Mouse (Mus musculus) thymus, adult 2 months (tissue): ENCODE results near the gene Gm21693. TPM values are rescaled to one million over a fixed set of nuclear protein-coding genes. Genes with fewer than 3 reads are reported as not detected.
"Not testable (repeated sequence)": the region's sequence is repeated elsewhere in the genome, so short reads cannot be mapped to it uniquely, and the experiment has no call there.

Experiments
- DNase-seq: peaks from one replicate; pipeline ENCODE4 v3.0.0; 2021
- H3K27ac ChIP-seq: fragments of 200-500 bp; 2 replicates; pipeline ENCODE4 v1.5.1; 2012; ENCODE audit warnings: low read length, control low read depth; ENCODE audit not compliant: control insufficient read depth, insufficient read depth
- H3K27me3 ChIP-seq: fragments of 200-500 bp; 2 replicates; pipeline ENCODE4 v1.6.1; 2012; ENCODE audit warnings: mild to moderate bottlenecking, low read length, moderate library complexity, mixed read lengths; ENCODE audit not compliant: control insufficient read depth, insufficient read depth
- H3K36me3 ChIP-seq: fragments of 200-500 bp; 2 replicates; pipeline ENCODE4 v1.6.1; 2012; ENCODE audit warnings: mild to moderate bottlenecking, low read length, moderate library complexity; ENCODE audit not compliant: control insufficient read depth, insufficient read depth
- H3K4me1 ChIP-seq: fragments of 200-500 bp; replicated peaks from 2 replicates; pipeline ENCODE4 v1.6.1; 2012; ENCODE audit warnings: low read length; ENCODE audit not compliant: control insufficient read depth, insufficient read depth
- H3K4me3 ChIP-seq: fragments of 200-500 bp; 2 replicates; pipeline ENCODE4 v1.5.1; 2012; ENCODE audit warnings: mild to moderate bottlenecking, low read length, control low read depth, moderate library complexity; ENCODE audit not compliant: control insufficient read depth, insufficient read depth
- WGBS: fragments of 180-500 bp; shearing (Covaris S2); methylation state at CpG from one replicate; pipeline ENCODE4 v1.1.7; 2018; 5-methylcytosine and 5-hydroxymethylcytosine counted together
- polyA plus RNA-seq: library from polyadenylated mRNA; depleted of rRNA; stranded (reverse); fragments of >200 nt; gene quantifications from 2 replicates; pipeline ENCODE4 v1.2.3, GENCODE M21; 2012; rRNA removed

Gm21693 gene
- not detected in 2 replicates for polyA plus RNA-seq

DNA sequence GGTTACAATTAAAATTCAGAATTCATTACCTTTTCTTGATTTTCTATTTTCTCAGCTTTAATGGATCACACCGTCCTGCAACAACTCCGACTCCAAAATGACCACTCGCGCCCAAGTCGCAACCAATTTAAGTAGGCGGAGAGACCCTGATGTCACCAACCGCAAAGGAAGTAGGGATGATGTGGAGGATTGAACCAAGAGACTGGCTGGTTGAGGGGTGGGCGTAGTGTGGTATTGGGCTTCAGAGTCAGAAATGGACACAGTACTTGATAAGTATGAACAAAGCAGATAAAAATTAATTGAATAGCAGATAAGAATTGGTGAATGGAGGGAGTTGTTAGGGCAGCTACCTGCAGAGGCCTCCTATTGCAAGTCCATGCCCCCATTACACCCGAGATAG lies at the start of gene Gm21693:
Gm21693 (minus strand) TSS at position 101 of the 400 bp plus-strand sequence.
- not testable (repeated sequence) for H3K27me3 ChIP-seq, H3K36me3 ChIP-seq, H3K27ac ChIP-seq, DNase-seq, H3K4me1 ChIP-seq, H3K4me3 ChIP-seq
- WGBS = no CpG with 5 or more reads among the region's 9 CpGs

- H3K4me1 ChIP-seq, H3K4me3 ChIP-seq, H3K27me3 ChIP-seq, DNase-seq, H3K27ac ChIP-seq, H3K36me3 ChIP-seq: not testable (repeated sequence)
- WGBS = no CpG with 5 or more reads among the region's 11 CpGs
Measured at GRCm38 (mm10) chrY:3340661-3341060, 4.5 kb downstream of the Gm21693 start.

GRCm38 (mm10) chrY:3306349-3306748 lies 38.8 kb downstream of the Gm21693 start, which contains the start of gene Gm21677:
Gene Gm21677 (minus strand): TSS chrY:3306449.
- WGBS = no CpG with 5 or more reads among the region's 9 CpGs
- DNase-seq, H3K4me1 ChIP-seq, H3K4me3 ChIP-seq, H3K27me3 ChIP-seq, H3K27ac ChIP-seq, H3K36me3 ChIP-seq: not testable (repeated sequence)

Other genes starting within 250 kb of the Gm21693 start
- gene Gm21677, start 38.9 kb downstream of the Gm21693 start, polyA plus RNA-seq = not detected in 2 replicates
- gene Gm21704, start 64.8 kb upstream of the Gm21693 start, polyA plus RNA-seq = not detected in 2 replicates
- not detected in 2 replicates for gene Gm21708, start 64.8 kb upstream of the Gm21693 start, polyA plus RNA-seq